8 mouse cellular contexts compared by ENCODE assay signal in the genomic region with DNA sequence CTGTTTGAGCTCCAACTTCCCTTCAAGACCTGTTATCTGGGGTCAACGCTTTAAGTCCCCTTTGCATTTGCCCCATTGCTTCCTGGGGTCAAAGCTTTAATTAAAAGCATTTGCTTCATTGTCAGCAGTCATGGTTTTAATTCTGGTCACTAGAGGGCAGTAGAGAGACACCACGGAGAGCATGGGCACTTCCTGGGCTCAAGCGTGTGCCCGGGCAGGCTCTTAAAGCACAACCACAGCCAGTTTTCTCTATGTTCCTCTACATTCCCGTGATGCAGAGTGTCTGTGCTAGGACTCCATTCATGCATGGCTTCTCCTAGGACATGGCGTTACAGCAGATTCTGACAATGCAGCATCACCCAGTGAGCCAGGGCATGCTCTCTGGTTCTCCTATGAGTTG.
DNase-seq lines count a peak whose midpoint lies in the region; ATAC-seq and TF ChIP-seq lines count a peak whose summit lies in the region.

No protein-coding gene starts in this region.

- H3K27me3 ChIP-seq in kidney, embryonic 14.5 days (ENCODE audit: control insufficient read depth, insufficient read depth, low read length) = no peaks in the 10 kb centered on the region
- no peaks in the 10 kb centered on the region for H3K27me3 ChIP-seq in lung, embryonic 14.5 days (ENCODE audit: insufficient read depth, low read length)

- H3K4me2 ChIP-seq in kidney, embryonic 14.5 days (replicated peaks; ENCODE audit: low read depth, low read length) = no peak overlapping the region
- H3K4me2 ChIP-seq in lung, embryonic 14.5 days = no peak overlapping the region

- no peak overlapping the region for H3K4me3 ChIP-seq in kidney, embryonic 14.5 days (ENCODE audit: low read length)
- no peak overlapping the region for H3K4me3 ChIP-seq in lung, embryonic 14.5 days (ENCODE audit: low read depth, low read length)

- peak; percentile 86 for TF ChIP-seq CTCF in lung, embryonic 14.5 days (IDR thresholded peaks at IDR 0.05; ENCODE audit: low read depth)

- WGBS in kidney, embryonic 14.5 days = 50% methylated on average over 6 of the region's 6 CpGs
- WGBS in lung, embryonic 14.5 days = 34% methylated on average over 6 of the region's 6 CpGs

- DNase-seq in frontal cortex, postnatal 10 days (ENCODE audit: low spot score in 2 of 2) = no peak
- DNase-seq in thymus, postnatal 0 days (ENCODE audit: low spot score) = peak; percentile 55
- DNase-seq in thymus, postnatal 36 days = no peak
- DNase-seq in embryo, embryonic 10.5 days (ENCODE audit: low spot score) = peak; percentile 76
- DNase-seq in lung, embryonic 14.5 days = peak; percentile 90
- DNase-seq in spleen, postnatal 4 days (ENCODE audit: low spot score in 2 of 2) = no peak

- peak; percentile 69 for ATAC-seq in frontal cortex, adult (ENCODE audit: low TSS enrichment)
- ATAC-seq in kidney, embryonic 14.5 days (ENCODE audit: low FRiP score, low TSS enrichment) = 0 out of 2 replicates have a peak, but pooled peaks have one; percentile 39
- ATAC-seq in lung, embryonic 14.5 days (ENCODE audit: insufficient read depth) = no peak

- H3K27ac ChIP-seq in kidney, embryonic 14.5 days (ENCODE audit: low read depth, low read length) = no peak overlapping the region
- no peak overlapping the region for H3K27ac ChIP-seq in lung, embryonic 14.5 days (ENCODE audit: low read depth)

- H3K9ac ChIP-seq in kidney, embryonic 14.5 days (ENCODE audit: low read depth, low read length) = no peak overlapping the region
- H3K9ac ChIP-seq in lung, embryonic 14.5 days = no peak overlapping the region

- no peaks in the 10 kb centered on the region for H3K9me3 ChIP-seq in kidney, embryonic 14.5 days (ENCODE audit: control insufficient read depth, low read length)
- no peaks in the 10 kb centered on the region for H3K9me3 ChIP-seq in lung, embryonic 14.5 days (ENCODE audit: low read depth, low read length)

- H3K36me3 ChIP-seq in kidney, embryonic 14.5 days (ENCODE audit: control insufficient read depth, insufficient read depth, low read length) = no peaks in the 10 kb centered on the region
- H3K36me3 ChIP-seq in lung, embryonic 14.5 days (ENCODE audit: insufficient read depth) = no peaks in the 10 kb centered on the region

- no peaks in the 10 kb centered on the region for H3K4me1 ChIP-seq in kidney, embryonic 14.5 days (ENCODE audit: control insufficient read depth, insufficient read depth, low read length)
- H3K4me1 ChIP-seq in lung, embryonic 14.5 days (ENCODE audit: insufficient read depth) = no peaks in the 10 kb centered on the region

Comparison
In these comparisons a context has a peak if more than half of its experiments do, and no peak if none do; other contexts are left out.
1. DNase-seq: peak in thymus, postnatal 0 days (single experiment), embryo, embryonic 10.5 days (single experiment) and lung, embryonic 14.5 days (single experiment); none in frontal cortex, postnatal 10 days (0 of 2), thymus, postnatal 36 days (0 of 2) and spleen, postnatal 4 days (0 of 2).